Mouse (Mus musculus) lung, adult 10 weeks (tissue): Measurements from ENCODE around the gene Map3k14. TPM values are rescaled to one million over a fixed set of nuclear protein-coding genes. Genes with fewer than 3 reads are reported as not detected.

Experiments
- polyA plus RNA-seq: library from polyadenylated mRNA; stranded (reverse); fragments of 350-450 nt; fragmentation: Illumina TruSeq; extraction: RNeasy Lipid Tissue Mini Kit (QIAGEN cat#74804); gene quantifications from one replicate; pipeline ENCODE4 v1.2.3, GENCODE M21; 2014; ENCODE audit warnings: low read depth, low replicate concordance; ENCODE audit not compliant: insufficient read depth

The Map3k14 gene
- polyA plus RNA-seq: 4.7 TPM

GRCm38 (mm10) chr11:103267346-103268219 is at the start of gene Map3k14:
Map3k14 (minus strand) TSS chr11:103267472.

GRCm38 (mm10) chr11:103217790-103218516 is 49.3 kb downstream of the Map3k14 start, which contains the start of gene Spata32:
Spata32 (minus strand) TSS chr11:103218432.

GRCm38 (mm10) chr11:103208458-103208857 is 58.8 kb downstream of the Map3k14 start, which contains the start of gene 1700023F06Rik:
1700023F06Rik (minus strand) TSS chr11:103208558.

GRCm38 (mm10) chr11:103170494-103171285 is 96.6 kb downstream of the Map3k14 start, which contains the start of gene Fmnl1:
Fmnl1 (plus strand) TSS chr11:103171107.

Other genes starting within 250 kb of the Map3k14 start
- gene Nmt1, start 239.3 kb downstream of the Map3k14 start, polyA plus RNA-seq: 28.8 TPM
- gene Dcakd, start 239.1 kb downstream of the Map3k14 start, polyA plus RNA-seq: 19.7 TPM
- gene Plcd3, start 165.8 kb downstream of the Map3k14 start, polyA plus RNA-seq: 4.0 TPM
- gene Acbd4, start 165.8 kb downstream of the Map3k14 start, polyA plus RNA-seq: 35.5 TPM
- gene Hexim1, start 151.2 kb downstream of the Map3k14 start, polyA plus RNA-seq: 25.9 TPM
- 1.9 TPM for gene Hexim2, start 135.0 kb downstream of the Map3k14 start, polyA plus RNA-seq
- 16.7 TPM for gene Fmnl1, start 96.4 kb downstream of the Map3k14 start, polyA plus RNA-seq
- gene 1700023F06Rik, start 58.9 kb downstream of the Map3k14 start, polyA plus RNA-seq: not detected
- not detected for gene Spata32, start 49.0 kb downstream of the Map3k14 start, polyA plus RNA-seq
- 13.8 TPM for gene Arhgap27, start 96.2 kb upstream of the Map3k14 start, polyA plus RNA-seq
- 11.0 TPM for gene Plekhm1, start 145.2 kb upstream of the Map3k14 start, polyA plus RNA-seq
- not detected for gene Lrrc37a, start 237.1 kb upstream of the Map3k14 start, polyA plus RNA-seq